Mouse (Mus musculus) subcutaneous adipose tissue, adult 2 months (tissue): ENCODE measurements around the gene Gm13083. TPM values are rescaled to one million over a fixed set of nuclear protein-coding genes. Genes with fewer than 3 reads are reported as not detected.

Experiments
- polyA plus RNA-seq: library from polyadenylated mRNA; depleted of rRNA; stranded (reverse); fragments of >200 nt; gene quantifications from 2 replicates; pipeline ENCODE4 v1.2.3, GENCODE M21; 2012; ENCODE audit warnings: low replicate concordance; rRNA removed

Gm13083 gene
- polyA plus RNA-seq = not detected in 2 replicates

DNA sequence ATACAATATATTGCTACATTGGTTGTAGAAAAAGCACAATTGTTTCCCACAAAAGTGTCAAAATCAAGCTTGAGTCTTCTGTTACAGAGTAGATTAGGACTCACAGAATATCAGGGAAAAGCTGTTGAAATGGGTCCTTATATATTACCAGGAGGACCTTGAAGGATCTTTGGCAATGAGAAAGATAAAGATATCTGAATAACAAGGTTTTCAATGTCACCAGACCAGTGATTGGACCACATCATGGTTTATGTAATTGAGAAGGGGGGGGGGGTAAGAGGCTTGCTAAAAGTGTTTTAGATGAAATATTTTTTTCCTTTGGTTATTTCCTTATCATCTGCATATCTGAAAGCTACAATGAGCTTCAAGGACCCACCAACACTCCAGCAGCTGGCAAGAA, at the start of gene Gm13083:
Gene Gm13083, plus strand, starts transcription at position 301 of the 400 bp plus-strand sequence.

DNA sequence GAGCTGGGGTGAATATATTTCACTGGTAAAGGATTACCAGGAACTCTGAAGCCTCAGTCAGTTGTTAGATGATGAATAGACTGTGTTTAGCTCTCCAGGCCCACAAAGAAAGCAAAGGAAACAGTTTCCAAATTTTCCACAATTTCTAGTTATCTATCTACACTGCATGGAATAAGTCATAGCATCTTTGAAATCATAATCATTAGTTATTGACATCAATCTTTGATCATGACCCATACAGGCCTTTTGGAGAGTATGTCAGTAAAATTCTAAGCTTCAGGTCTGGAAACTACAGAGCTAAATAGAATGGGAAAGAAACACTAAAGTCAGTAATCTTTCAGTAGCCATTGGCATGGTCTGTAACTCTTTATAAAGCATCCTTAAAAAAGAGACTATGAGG, 42.3 kb downstream of the Gm13083 start, which contains the start of gene Gm13088:
Gene Gm13088, minus strand, starts transcription at position 101 of the 400 bp plus-strand sequence.

Other genes with a start within 250 kb of the Gm13083 start
- gene Pramel1, start 220.6 kb upstream of the Gm13083 start, polyA plus RNA-seq = not detected in 2 replicates
- 8.0 and 10.8 TPM in 2 replicates for gene Pramef8, start 202.6 kb upstream of the Gm13083 start, polyA plus RNA-seq
- not detected in 2 replicates for gene Oog4, start 164.7 kb upstream of the Gm13083 start, polyA plus RNA-seq
- not detected in 2 replicates for gene Gm13043, start 103.7 kb upstream of the Gm13083 start, polyA plus RNA-seq
- not detected in 2 replicates for gene Gm13040, start 79.0 kb upstream of the Gm13083 start, polyA plus RNA-seq
- not detected in 2 replicates for gene BC080695, start 63.3 kb upstream of the Gm13083 start, polyA plus RNA-seq
- gene Gm13057, start 63.3 kb upstream of the Gm13083 start, polyA plus RNA-seq = not detected in 2 replicates
- gene Gm13088, start 42.2 kb downstream of the Gm13083 start, polyA plus RNA-seq = not detected in 2 replicates
- not detected in 2 replicates for gene Gm13089, start 87.7 kb downstream of the Gm13083 start, polyA plus RNA-seq
- gene Gm13078, start 104.5 kb downstream of the Gm13083 start, polyA plus RNA-seq = not detected in 2 replicates
- not detected in 2 replicates for gene Gm13023, start 174.3 kb downstream of the Gm13083 start, polyA plus RNA-seq
- gene Gm13084, start 201.1 kb downstream of the Gm13083 start, polyA plus RNA-seq = not detected in 2 replicates
- gene Gm13103, start 231.5 kb downstream of the Gm13083 start, polyA plus RNA-seq = not detected in 2 replicates